Mouse (Mus musculus): ENCODE results near the gene Wdr95. TPM values are rescaled to one million over a fixed set of nuclear protein-coding genes. Genes with fewer than 3 reads are reported as not detected.

The Wdr95 gene
- under 1 TPM in 1 of 2 experiments, not detected in 1; 0.14 TPM for total RNA-seq (2021)

GRCm38 (mm10) chr5:149527999-149528729 lies at the start of gene Wdr95:
TSS of gene Wdr95 (plus strand) at chr5:149528679.
- DNase-seq = peak; percentile 26

DNA sequence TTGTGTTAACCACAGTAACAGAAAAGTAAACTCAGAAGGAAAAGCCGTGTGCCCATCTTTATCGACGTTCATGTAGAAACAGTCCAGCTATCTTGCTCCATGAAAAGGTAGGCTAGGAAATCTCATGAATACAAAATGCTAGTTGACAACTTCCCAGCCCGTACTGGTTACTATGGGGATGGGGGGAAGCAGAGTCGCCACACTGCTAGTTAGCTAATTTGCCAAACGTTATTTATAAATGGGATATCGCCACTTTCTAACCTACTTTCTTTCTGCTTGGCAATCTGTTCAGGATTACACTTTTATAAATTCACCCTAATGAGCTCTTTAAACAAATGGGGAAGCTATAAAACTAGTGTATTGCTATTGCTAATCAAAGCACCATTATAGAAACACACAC lies 46.6 kb upstream of the Wdr95 start:
- no peak for DNase-seq

DNA sequence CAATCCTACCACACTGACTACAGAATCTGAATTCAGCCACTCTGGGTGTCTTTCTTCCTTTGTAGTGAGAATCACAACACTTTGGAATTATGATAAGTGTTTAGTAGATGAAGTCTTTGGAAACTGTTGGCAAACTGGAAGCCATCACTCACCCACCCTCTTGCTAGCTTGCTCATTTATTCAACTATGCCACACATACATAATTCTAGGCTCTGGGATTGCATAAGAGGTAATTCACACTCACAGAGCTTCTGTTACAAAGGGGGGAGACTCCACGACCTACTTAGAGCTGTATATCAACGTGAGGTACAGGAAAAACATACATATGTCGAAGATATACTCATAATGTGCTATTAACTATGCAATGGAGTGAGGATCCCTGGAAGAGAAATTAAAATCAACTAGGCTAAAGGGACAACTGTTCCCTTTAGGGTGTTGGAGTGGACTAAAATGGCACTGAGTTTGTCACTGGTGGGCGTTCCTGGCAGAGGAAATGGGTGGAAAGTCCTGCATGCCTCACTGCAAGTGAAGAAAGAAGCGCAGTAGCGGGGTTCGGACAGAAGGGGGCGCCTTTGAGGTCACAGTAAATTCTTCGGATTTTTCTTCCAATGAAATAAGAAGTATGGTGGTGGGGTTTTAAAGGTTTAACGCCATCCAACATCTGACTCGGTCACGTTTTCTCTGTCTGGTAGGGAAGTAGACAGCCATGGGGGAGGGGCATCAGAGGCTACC lies 45.0 kb upstream of the Wdr95 start:
- DNase-seq = no peak

DNA sequence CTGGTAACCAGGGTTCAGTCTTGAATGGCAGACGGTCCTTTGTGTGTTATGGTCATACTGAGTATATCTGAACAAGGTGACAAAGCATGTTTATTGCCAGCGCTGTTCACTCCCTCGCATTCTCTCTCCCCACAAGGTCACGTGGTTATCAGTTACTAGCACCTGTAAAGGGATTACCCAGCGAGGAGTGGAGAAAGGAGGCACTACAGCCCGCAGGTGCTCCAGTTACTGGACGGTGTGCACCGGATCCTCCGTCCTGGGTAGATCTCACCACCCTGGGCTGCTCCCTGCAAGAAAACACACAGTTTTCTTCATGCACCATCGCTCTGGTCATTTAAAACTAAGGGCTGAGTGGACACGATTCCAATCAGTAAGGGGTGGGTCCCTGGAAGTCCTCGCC lies 44.2 kb upstream of the Wdr95 start:
- no peak for DNase-seq

- DNase-seq = no peak
These were observed 43.0 kb upstream of the Wdr95 start for GRCm38 (mm10) chr5:149485447-149485846.

DNA sequence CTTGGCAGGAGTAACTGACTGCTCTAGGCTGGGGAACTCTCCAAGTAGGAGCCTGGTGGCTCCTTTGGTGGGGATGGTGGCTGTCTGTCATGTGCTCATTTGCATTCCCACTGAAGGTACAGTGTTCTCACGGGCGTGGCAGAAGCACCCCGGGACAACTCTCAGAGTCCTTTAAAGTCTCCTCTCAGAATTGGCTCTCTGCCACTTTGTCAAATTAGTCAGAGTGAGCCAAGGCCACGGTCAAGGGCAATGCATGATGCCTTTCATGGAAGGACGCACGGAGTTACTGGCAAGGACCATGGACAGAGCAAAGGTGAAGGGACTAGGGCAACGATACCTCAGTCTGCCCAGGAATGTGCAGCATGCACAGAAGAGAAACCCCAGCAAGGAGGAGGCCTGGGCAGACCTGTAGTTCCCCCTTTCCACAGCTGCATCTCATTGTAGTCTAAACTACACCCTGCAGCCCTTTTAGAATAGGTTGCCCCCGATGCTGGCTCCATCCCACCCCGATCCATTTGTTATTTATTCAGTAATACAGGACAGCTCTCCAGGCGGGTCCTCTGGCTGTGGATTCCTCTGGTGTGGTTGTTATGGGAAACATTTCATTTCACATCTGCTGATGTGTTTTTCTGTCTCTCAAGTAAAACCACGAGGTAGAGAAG lies 40.0 kb upstream of the Wdr95 start:
- DNase-seq = peak; percentile 23

GRCm38 (mm10) chr5:149489136-149489535 lies 39.3 kb upstream of the Wdr95 start:
- DNase-seq = no peak

DNA sequence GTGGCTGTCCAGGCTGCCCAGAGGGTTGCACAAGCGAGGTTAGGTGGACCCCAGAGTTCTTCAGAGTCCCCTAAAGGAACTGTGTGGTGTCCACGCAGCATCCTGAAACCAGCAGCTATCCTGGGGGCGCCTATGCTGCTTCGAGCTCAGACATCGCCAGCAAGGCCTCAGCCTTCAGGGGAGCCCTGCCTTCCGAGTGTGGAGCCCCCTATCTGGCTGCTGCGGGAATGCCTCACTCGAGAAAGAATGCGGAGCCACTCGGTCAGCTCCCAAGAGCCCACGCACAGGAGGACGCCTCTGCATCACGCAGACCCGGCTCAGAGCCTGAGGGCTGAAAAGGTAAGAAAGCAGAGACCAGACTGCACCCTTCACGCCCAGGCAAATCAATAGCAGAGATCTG lies 38.2 kb upstream of the Wdr95 start:
- no peak for DNase-seq

DNA sequence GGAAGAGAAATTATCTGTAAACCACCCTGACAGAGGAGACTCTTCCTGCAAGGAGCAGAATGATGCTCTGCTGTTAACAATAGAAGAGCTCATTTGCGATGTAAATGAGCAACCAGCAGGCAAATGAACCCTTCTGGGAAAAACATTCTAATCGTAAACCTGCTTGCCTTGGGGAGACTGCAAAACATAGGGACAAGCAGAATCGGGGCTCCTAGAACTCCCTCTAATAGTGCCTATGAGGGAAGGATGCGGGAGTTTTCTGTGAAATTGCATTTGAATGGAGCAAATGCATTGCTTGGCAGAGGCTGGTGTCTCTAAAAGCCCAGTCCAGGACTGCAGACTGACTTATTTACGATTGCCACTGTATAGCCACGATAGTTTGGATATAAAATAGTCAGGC lies 32.8 kb upstream of the Wdr95 start:
- DNase-seq = no peak

DNA sequence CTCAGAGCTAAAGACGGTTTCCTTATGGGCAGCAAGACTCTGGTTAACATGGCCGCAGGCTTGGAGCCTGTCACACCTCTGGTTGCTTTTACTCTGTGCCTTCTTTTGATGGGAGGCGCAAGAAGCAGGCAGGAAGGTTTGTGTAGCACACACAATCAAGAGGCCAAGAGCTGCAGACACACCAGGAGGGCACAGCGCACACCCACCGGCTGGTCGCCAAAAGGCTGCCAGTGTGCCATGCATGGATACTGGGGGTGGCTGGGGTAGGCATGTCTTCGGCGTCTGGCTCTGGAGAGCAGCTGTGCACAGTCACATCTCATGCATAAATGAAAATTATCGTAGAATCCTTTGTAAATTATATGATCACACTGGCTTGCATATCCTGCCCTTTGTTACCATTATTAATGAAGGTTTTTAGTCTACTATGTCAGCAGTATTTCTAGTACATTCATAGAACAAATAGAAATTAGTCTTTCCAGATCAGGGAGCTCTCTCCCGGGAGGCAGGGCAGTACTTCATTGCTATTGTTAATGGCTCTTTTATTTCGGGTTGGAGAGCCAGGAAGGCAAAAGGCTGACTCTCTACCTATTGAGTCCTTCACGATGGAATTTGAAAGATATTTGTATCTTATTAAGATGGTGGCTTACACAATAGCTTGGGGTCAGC lies 31.9 kb upstream of the Wdr95 start:
- DNase-seq = no peak

DNA sequence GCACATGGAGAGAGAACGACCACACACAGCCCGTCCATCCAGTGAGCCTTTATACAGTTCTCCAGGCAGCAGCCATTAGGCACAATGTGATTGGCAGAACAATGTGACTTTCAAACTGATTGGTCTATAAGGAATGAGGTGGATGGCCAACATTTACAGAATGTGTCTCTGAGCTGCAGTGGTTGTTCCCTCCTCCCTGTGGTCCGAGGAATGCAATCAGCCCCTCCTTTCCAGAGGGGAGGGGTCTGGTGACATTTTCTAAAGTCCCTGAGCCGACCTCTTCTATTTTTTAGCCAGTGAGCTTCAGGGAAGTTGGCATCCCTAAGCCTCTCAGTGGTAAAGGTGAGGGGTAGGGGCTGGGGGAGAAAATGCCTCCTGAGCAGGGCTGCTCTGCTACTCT lies 28.5 kb upstream of the Wdr95 start:
- no peak for DNase-seq

DNA sequence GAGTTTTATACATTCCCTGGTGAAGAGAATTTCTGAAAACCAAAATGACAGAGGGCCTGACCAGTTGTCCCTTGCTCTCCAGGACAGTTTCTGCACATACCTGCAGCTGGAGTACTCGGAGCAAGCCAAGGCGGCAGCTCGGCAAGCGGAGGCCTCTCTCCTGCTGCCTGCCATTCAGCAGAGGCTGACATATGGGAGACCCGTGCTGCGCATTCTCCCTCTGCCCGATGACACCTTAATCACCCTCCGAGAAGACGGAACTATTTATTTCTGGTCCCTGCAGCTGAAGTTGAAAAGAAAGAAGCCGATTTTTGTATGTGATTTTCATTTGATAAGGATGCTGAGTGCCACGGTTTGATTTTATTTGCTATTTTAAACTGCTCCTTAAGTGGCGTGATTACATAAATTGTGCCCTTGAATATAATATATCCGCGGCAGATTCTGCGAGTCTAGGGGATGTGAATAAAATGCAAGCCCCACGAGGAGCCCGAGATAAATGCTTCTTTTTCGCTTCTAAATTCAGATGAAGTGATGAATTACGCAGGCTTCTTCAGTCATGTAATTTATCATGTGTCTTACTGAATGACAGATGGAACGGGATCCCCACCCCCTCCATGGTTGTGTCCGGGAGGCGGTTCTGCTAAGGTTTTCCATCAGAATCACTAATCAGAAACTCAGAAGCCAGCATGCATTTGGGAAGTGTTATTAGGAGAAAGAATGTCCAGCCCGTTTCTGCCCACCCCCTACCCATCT lies 24.9 kb upstream of the Wdr95 start:
- no peak for DNase-seq

DNA sequence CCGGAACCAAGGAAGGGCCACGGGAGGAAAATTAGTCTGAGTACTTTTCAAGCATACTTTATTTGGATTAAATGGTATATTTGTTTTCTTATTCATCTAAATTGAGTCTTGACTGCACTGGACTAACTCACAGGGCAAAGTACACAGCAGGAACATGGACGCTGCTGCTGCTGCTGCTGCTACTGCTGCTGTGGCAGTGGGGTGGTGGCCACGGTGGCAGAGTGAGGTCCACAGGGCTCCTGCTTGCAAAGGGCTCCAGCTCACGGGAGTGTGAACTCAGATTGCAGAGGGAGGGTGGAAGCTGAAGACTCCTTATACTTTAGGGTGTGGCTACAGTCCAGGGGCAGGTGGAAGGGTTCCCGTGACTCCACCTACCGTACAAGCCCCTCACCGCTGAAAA lies 23.5 kb upstream of the Wdr95 start:
- no peak for DNase-seq

DNA sequence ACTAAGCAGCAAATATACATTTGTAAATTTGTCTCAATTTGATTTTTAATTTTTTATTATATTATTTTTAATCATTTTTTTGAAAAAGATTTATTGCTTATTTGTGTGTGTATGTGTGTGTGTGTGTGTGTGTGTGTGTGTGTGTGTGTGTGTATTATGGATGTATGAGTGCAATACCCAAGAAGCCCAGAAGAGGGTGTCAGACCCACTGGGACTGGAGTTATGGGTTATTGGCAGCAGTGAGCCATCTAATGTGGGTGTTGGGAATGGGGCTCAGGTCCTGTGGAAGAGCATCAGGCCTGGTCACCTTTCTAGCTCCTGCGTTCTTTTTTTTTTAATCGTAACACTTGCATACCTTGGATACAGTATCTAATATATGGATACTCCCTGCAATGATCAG lies 22.4 kb upstream of the Wdr95 start:
- DNase-seq = no peak

DNA sequence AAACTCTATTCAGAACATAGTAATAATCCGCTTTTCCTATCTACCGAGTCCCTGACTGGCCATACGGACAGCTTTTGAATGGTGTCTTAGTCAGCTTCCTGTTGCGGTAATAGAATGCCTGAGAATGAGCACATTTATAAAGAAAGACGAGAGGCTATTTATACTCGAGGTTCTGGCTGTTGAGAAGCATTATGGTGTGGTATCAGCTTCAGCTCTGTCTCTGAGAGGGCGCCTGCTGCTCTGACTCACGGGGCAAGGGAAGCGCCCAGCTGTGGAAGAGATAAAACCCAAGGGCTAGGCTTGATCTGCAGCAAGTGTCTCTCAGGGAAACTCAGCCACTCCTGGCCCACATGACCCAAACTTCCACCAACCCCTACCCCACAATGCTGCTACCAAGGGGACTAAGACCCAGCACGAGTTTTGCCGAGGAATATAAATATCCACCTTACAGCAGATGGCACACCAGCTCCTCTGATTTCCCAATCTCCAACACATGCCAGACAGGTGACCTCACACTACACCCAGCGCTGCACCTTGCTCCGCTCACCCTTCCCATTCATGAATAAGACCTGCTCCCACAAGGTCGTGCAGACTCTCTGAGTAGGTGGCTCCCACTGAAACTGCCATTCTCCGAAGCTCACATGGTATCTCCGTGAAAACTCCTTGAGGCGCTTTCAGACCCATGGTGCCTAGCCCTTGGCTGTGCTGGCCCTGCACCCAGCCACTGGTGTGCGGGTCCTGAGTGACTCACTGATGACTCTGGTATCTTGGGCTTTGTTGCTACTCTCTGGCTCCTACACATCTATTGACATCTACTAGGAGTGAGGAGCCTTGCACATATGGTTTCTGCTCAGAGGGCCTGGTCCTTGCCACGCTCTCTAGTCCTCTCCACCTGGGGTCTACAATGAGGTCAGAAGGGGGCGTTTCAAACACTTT lies 20.1 kb upstream of the Wdr95 start:
- no peak for DNase-seq

GRCm38 (mm10) chr5:149510323-149510722 lies 18.2 kb upstream of the Wdr95 start:
- DNase-seq = no peak

- no peak for DNase-seq
These were observed 15.8 kb upstream of the Wdr95 start for GRCm38 (mm10) chr5:149512695-149513094.

DNA sequence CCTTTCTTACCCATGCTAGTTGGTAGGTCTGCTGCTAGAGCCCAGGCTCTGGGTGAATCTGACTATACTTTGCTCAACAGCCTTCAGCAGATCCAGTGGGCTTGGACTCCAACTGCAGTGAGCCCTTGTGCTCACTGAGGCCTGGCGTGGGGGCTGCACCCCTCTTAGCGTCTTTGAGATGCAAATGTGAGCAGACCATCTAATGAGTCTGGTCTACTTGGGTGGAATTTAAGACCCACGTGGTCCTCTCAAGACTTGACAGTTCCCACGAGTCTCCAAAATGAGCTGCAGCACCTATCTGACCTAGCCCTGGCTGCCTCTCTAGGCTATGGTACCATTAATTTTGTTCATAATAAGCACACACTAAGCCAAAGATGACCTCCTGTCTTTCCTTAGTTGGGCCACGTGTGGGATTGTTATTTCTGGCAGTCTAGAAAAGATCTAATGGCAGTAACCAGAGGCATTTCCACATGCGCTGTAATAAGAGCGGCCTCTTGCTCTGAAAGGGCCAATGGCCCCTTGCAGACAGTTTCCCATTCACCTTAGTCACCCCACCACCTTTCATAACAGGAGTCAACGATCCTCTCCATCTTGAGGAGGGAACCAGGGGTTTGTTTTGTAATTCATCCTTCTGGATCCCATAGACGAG lies 14.9 kb upstream of the Wdr95 start:
- DNase-seq = no peak

GRCm38 (mm10) chr5:149514087-149514671 lies 14.3 kb upstream of the Wdr95 start:
- peak; percentile 68 for DNase-seq

DNA sequence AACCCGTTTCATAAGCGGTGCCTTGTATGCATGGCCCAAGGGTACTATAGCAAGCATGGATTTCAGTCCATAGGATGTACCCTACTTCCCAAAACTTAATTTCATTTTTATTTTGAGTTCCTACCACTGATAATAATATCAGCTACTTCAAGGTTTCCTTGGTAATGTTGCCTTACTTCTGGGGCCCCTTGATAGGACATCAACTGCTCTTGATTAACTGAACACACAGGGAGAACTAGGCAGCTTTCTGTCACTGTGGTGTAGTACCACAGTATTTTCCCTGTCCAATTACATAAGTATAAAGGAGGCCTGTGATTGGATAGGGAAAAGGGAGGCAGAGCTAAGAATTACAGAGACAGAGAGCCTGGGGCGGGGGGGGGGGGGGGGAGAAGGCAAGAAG lies 13.6 kb upstream of the Wdr95 start:
- DNase-seq = no peak

Measured in heart, postnatal 4 days (tissue).